In genomic region chr4:126850019-126850777, GRCm38 (mm10) we compare ENCODE assay signal across 12 mouse cellular contexts.
DNase-seq lines count a peak whose midpoint lies in the region; ATAC-seq and TF ChIP-seq lines count a peak whose summit lies in the region.
"Had no signal": no experiment of that assay in that cellular context is flagged by ENCODE, and none has a peak within 500 bp of the region (broad histone marks: within the 10 kb centered on the region; RNA-seq: fewer than 3 reads in every experiment).

No protein-coding gene starts in this region.

- no peaks in the 10 kb centered on the region for H3K27me3 ChIP-seq in hindbrain, embryonic 13.5 days
- no peaks in the 10 kb centered on the region for H3K27me3 ChIP-seq in hindbrain, embryonic 14.5 days (ENCODE audit: control insufficient read depth, insufficient read depth, low read length)
- no peaks in the 10 kb centered on the region for H3K27me3 ChIP-seq in thymus, adult 2 months (ENCODE audit: control insufficient read depth, insufficient read depth, low read length)
- no peaks in the 10 kb centered on the region for H3K27me3 ChIP-seq in forebrain, embryonic 11.5 days (ENCODE audit: control insufficient read depth, insufficient read depth, low read length)
- H3K27me3 ChIP-seq: liver, embryonic 12.5 days had no signal

- no peak for TF ChIP-seq CTCF in thymus, adult 2 months (IDR thresholded peaks at IDR 0.05; ENCODE audit: borderline replicate concordance, control insufficient read depth, extremely low read depth, insufficient read depth, low read length, poor library complexity)
- no peak for TF ChIP-seq CTCF in gastrocnemius, adult 2 months (IDR thresholded peaks at IDR 0.05)

- no peak overlapping the region for H3K4me2 ChIP-seq in hindbrain, embryonic 13.5 days
- no peak overlapping the region for H3K4me2 ChIP-seq in hindbrain, embryonic 14.5 days (replicated peaks)
- no peak overlapping the region for H3K4me2 ChIP-seq in forebrain, embryonic 11.5 days (ENCODE audit: low read depth, low read length, severe bottlenecking)
- H3K4me2 ChIP-seq: liver, embryonic 12.5 days had no signal

- H3K4me3 ChIP-seq in hindbrain, embryonic 13.5 days, result no peak overlapping the region
- H3K4me3 ChIP-seq in hindbrain, embryonic 14.5 days (replicated peaks; ENCODE audit: low read length), result no peak overlapping the region
- no peak overlapping the region for H3K4me3 ChIP-seq in thymus, adult 2 months (ENCODE audit: control insufficient read depth, insufficient read depth, low read length)
- H3K4me3 ChIP-seq in forebrain, embryonic 11.5 days (ENCODE audit: low read depth, low read length), result no peak overlapping the region
- no peak overlapping the region for H3K4me3 ChIP-seq in gastrocnemius, adult 2 months
- H3K4me3 ChIP-seq: erythroblast, embryonic 14.5 days; liver, embryonic 12.5 days had no signal

- H3K36me3 ChIP-seq in hindbrain, embryonic 13.5 days, result peaks cover 80% of the 10 kb centered on the region
- H3K36me3 ChIP-seq in hindbrain, embryonic 14.5 days (replicated peaks; ENCODE audit: control insufficient read depth, insufficient read depth), result peaks cover 90% of the 10 kb centered on the region
- H3K36me3 ChIP-seq in thymus, adult 2 months (ENCODE audit: control insufficient read depth, insufficient read depth, low read length), result peaks cover 5% of the 10 kb centered on the region; the same call in 1 of the 2 replicates
- no peaks in the 10 kb centered on the region; the same call in 1 of the 2 replicates for H3K36me3 ChIP-seq in forebrain, embryonic 11.5 days (ENCODE audit: control insufficient read depth, insufficient read depth, low read length)

- no peaks in the 10 kb centered on the region for H3K9me3 ChIP-seq in hindbrain, embryonic 13.5 days
- H3K9me3 ChIP-seq in hindbrain, embryonic 14.5 days (ENCODE audit: control insufficient read depth, low read length), result no peaks in the 10 kb centered on the region
- H3K9me3 ChIP-seq in forebrain, embryonic 11.5 days (ENCODE audit: control insufficient read depth, low read length), result no peaks in the 10 kb centered on the region
- H3K9me3 ChIP-seq: liver, embryonic 12.5 days had no signal

- no peak overlapping the region for H3K9ac ChIP-seq in hindbrain, embryonic 13.5 days
- H3K9ac ChIP-seq in hindbrain, embryonic 14.5 days, result no peak overlapping the region
- H3K9ac ChIP-seq in forebrain, embryonic 11.5 days (ENCODE audit: low read length), result no peak overlapping the region
- H3K9ac ChIP-seq: liver, embryonic 12.5 days had no signal

- ATAC-seq in hindbrain, embryonic 13.5 days (ENCODE audit: low FRiP score), result no peak
- ATAC-seq in hindbrain, embryonic 14.5 days (ENCODE audit: low FRiP score), result no peak
- peak; percentile 34 to 40; a peak in 3 of 4 replicates for ATAC-seq in hematopoietic stem cell, adult 5-6 weeks (replicated peaks in 1 of 2; ENCODE audit: insufficient read depth in 1 of 2, low FRiP score in 2 of 2, low TSS enrichment in 1 of 2, low read depth in 1 of 2, poor library complexity in 2 of 2, severe bottlenecking in 2 of 2)
- no peak for ATAC-seq in forebrain, embryonic 11.5 days (replicated peaks; ENCODE audit: low FRiP score)
- ATAC-seq: hindbrain, embryonic 16.5 days; liver, embryonic 12.5 days had no signal

- no peak for TF ChIP-seq POLR2A in thymus, adult 2 months (IDR thresholded peaks at IDR 0.05; ENCODE audit: control insufficient read depth, extremely low read depth, insufficient read depth, low read length, poor library complexity)

- intact Hi-C loops in gastrocnemius, adult 2 months (cut with DNase I), result no loop called here

- 82% methylated on average over 7 of the region's 7 CpGs for WGBS in hindbrain, embryonic 13.5 days
- 84% methylated on average over 7 of the region's 7 CpGs for WGBS in hindbrain, embryonic 14.5 days
- 90% methylated on average over 7 of the region's 7 CpGs for WGBS in thymus, adult 2 months
- 86% methylated on average over 7 of the region's 7 CpGs for WGBS in forebrain, embryonic 11.5 days

- no peak for DNase-seq in hindbrain, embryonic 14.5 days (ENCODE audit: low spot score)
- DNase-seq in thymus, adult 2 months, result peak; percentile 23
- DNase-seq in thymus, postnatal 4 days, result no peak
- DNase-seq in thymus, postnatal 36 days, result peak; percentile 12 to 31
- no peak for DNase-seq in forebrain, embryonic 11.5 days (ENCODE audit: low spot score)
- DNase-seq in gastrocnemius, adult 2 months, result no peak
- DNase-seq: cerebellum, postnatal 36 days had no signal

- H3K4me1 ChIP-seq in hindbrain, embryonic 13.5 days (replicated peaks), result peaks cover 3% of the 10 kb centered on the region; the same call in 1 of the 2 replicates
- no peaks in the 10 kb centered on the region for H3K4me1 ChIP-seq in hindbrain, embryonic 14.5 days (replicated peaks; ENCODE audit: control insufficient read depth, insufficient read depth, low read length)
- peaks cover 3% of the 10 kb centered on the region; the same call in 1 of the 2 replicates for H3K4me1 ChIP-seq in thymus, adult 2 months (replicated peaks; ENCODE audit: control insufficient read depth, insufficient read depth, low read length)
- no peaks in the 10 kb centered on the region for H3K4me1 ChIP-seq in forebrain, embryonic 11.5 days (replicated peaks; ENCODE audit: control insufficient read depth, insufficient read depth, low read length)
- H3K4me1 ChIP-seq: liver, embryonic 12.5 days had no signal

- H3K27ac ChIP-seq in hindbrain, embryonic 13.5 days, result peak overlapping the region; percentile 8; the same call in 1 of the 2 replicates
- H3K27ac ChIP-seq in hindbrain, embryonic 14.5 days, result no peak overlapping the region
- peak overlapping the region; percentile 86 for H3K27ac ChIP-seq in thymus, adult 2 months (ENCODE audit: control insufficient read depth, insufficient read depth, low read length)
- no peak overlapping the region for H3K27ac ChIP-seq in forebrain, embryonic 11.5 days (ENCODE audit: low read depth, low read length)
- H3K27ac ChIP-seq in gastrocnemius, adult 2 months, result no peak overlapping the region
- H3K27ac ChIP-seq: liver, embryonic 12.5 days had no signal

Comparison
In these comparisons a context has a peak if more than half of its experiments do, and no peak if none do; other contexts are left out.
1. H3K27ac ChIP-seq: peak in hindbrain, embryonic 13.5 days (single experiment) and thymus, adult 2 months (single experiment); none in hindbrain, embryonic 14.5 days (single experiment), forebrain, embryonic 11.5 days (single experiment) and gastrocnemius, adult 2 months (single experiment).
2. DNase-seq: peak in thymus, adult 2 months (single experiment) and thymus, postnatal 36 days (2 of 2); none in hindbrain, embryonic 14.5 days (single experiment), thymus, postnatal 4 days (single experiment), forebrain, embryonic 11.5 days (single experiment) and gastrocnemius, adult 2 months (single experiment).
3. ATAC-seq: peak in hematopoietic stem cell, adult 5-6 weeks (2 of 2); none in hindbrain, embryonic 13.5 days (single experiment), hindbrain, embryonic 14.5 days (single experiment) and forebrain, embryonic 11.5 days (single experiment).